Mouse (Mus musculus): ENCODE measurements around the gene Pwwp2b.

DNA sequence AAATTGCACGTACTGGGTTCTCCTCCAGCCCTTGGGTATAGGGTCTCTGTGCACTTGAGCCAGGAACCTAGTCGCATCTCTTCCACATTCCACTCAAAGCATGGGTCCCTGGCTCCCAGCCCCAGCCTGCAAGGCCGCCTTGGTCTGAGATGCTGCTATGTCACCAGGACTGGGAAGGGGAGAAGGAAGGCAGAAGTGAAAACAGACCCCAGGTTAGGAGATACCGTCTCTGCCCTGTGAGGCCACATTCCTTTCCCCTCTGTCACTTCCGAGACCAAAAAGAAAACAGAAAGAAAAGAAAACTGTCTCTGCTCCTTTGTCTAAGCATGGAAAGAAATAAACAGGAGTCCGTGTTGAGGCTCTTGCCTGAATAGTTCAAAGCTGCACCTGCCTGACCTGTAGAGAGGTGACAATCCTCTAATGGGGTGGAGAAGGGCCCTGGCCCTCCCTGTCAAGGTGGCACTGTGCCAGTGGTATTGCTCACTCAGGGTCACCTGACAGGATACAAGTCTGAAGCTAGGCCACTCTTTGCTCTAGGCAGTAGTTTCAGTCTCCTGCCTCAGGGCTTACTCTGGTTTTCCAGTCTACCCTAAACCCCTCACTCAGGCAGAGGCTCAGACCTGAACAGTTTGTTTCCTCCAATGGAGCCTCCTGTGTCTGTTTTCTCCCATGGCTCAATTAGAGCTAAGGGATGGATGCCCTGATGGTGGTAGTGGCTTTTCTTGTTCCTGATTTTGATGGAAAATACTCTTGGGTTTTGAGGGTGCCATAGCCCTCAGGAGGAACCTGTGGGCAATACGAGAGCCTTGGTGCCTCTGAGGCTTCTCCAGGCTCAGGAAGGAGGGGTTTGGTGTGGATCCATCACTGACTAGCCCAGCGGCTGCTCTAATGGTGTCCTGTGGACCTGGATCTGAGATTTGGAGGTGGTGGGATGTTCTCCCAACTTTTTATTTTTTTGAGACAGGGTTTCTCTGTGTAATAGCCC lies 18.9 kb downstream of the Pwwp2b start:
- TF ChIP-seq CTCF (IDR thresholded peaks at IDR 0.05; ENCODE audit: borderline replicate concordance, extremely low read depth, insufficient read depth, insufficient read length) (no peak), POLR2A (IDR thresholded peaks at IDR 0.05; ENCODE audit: borderline replicate concordance, extremely low read depth, insufficient read depth, insufficient read length, poor library complexity, severe bottlenecking) (no peak)
